ENCODE assay signal across 9 mouse cellular contexts in genomic region chrX:6399193-6399592, GRCm38 (mm10). TPM values are rescaled to one million over a fixed set of nuclear protein-coding genes. Genes with fewer than 3 reads are reported as not detected.
DNase-seq lines count a peak whose midpoint lies in the region; ATAC-seq lines count a peak whose summit lies in the region.
"Had no signal": no experiment of that assay in that cellular context is flagged by ENCODE, and none has a peak within 500 bp of the region (broad histone marks: within the 10 kb centered on the region; RNA-seq: fewer than 3 reads in every experiment).

No protein-coding gene starts in this region.

- no peak for DNase-seq in heart, adult 8-10 months (ENCODE audit: low spot score)
- peak; percentile 9 for DNase-seq in embryonic facial prominence, embryonic 10.5 days (ENCODE audit: low spot score)
- no peak for DNase-seq in Muller cell, postnatal 12 days (ENCODE audit: inconsistent ontology term)
- no peak for DNase-seq in adrenal gland, adult 8-10 months

- peak overlapping the region; percentile 44 for H3K27ac ChIP-seq in heart, embryonic 16.5 days (ENCODE audit: low read length)
- H3K27ac ChIP-seq in embryonic facial prominence, embryonic 10.5 days (replicated peaks) = peak overlapping the region; percentile 91
- H3K27ac ChIP-seq in hindbrain, embryonic 15.5 days (replicated peaks) = no peak overlapping the region
- H3K27ac ChIP-seq in midbrain, embryonic 16.5 days (ENCODE audit: low read length) = 0 out of 2 replicates have a peak overlapping the region, but pooled peaks have one; percentile 17

- H3K4me2 ChIP-seq in heart, embryonic 16.5 days (ENCODE audit: low read depth, low read length) = peak overlapping the region; percentile 68
- H3K4me2 ChIP-seq in hindbrain, embryonic 15.5 days = peak overlapping the region; percentile 76
- peak overlapping the region; percentile 72 for H3K4me2 ChIP-seq in midbrain, embryonic 16.5 days (ENCODE audit: low read length)

- 23% methylated on average over 1 of the region's 1 CpGs for WGBS in heart, embryonic 16.5 days
- 58% methylated on average over 1 of the region's 1 CpGs for WGBS in embryonic facial prominence, embryonic 10.5 days
- 48% methylated on average over 1 of the region's 1 CpGs for WGBS in hindbrain, embryonic 15.5 days
- WGBS in midbrain, embryonic 16.5 days = 45% methylated on average over 1 of the region's 1 CpGs

- H3K9ac ChIP-seq in heart, embryonic 16.5 days (ENCODE audit: low read length) = peak overlapping the region; percentile 44; the same call in 1 of the 2 replicates
- H3K9ac ChIP-seq in hindbrain, embryonic 15.5 days = peak overlapping the region; percentile 44; the same call in 1 of the 2 replicates
- H3K9ac ChIP-seq in midbrain, embryonic 16.5 days (ENCODE audit: low read depth, low read length) = 0 out of 2 replicates have a peak overlapping the region, but pooled peaks have one; percentile 66

- H3K27me3 ChIP-seq in heart, embryonic 16.5 days (ENCODE audit: control insufficient read depth, insufficient read depth, low read length) = no peaks in the 10 kb centered on the region
- H3K27me3 ChIP-seq in embryonic facial prominence, embryonic 10.5 days (replicated peaks; ENCODE audit: low read depth, poor library complexity, severe bottlenecking) = peaks cover 9% of the 10 kb centered on the region
- no peaks in the 10 kb centered on the region for H3K27me3 ChIP-seq in hindbrain, embryonic 15.5 days
- no peaks in the 10 kb centered on the region for H3K27me3 ChIP-seq in midbrain, embryonic 16.5 days (ENCODE audit: control insufficient read depth, insufficient read depth, low read depth, low read length)

- ATAC-seq in heart, embryonic 16.5 days (replicated peaks; ENCODE audit: extremely low read depth, insufficient read depth, low FRiP score) = no peak
- peak; percentile 9 for ATAC-seq in hindbrain, embryonic 15.5 days (ENCODE audit: low FRiP score, low read depth)
- no peak for ATAC-seq in midbrain, embryonic 16.5 days
- ATAC-seq in erythroid progenitor cell, adult 5-6 weeks (replicated peaks; ENCODE audit: low FRiP score, poor library complexity, severe bottlenecking) = no peak

- no peaks in the 10 kb centered on the region for H3K9me3 ChIP-seq in heart, embryonic 16.5 days (replicated peaks; ENCODE audit: control insufficient read depth, low read length)
- 0 out of 2 replicates have a peak, but pooled peaks cover 2% of the 10 kb centered on the region for H3K9me3 ChIP-seq in embryonic facial prominence, embryonic 10.5 days
- no peaks in the 10 kb centered on the region for H3K9me3 ChIP-seq in hindbrain, embryonic 15.5 days
- no peaks in the 10 kb centered on the region for H3K9me3 ChIP-seq in midbrain, embryonic 16.5 days (replicated peaks; ENCODE audit: control insufficient read depth, low read length, poor library complexity, severe bottlenecking)

- H3K4me1 ChIP-seq in heart, embryonic 16.5 days (ENCODE audit: control insufficient read depth, insufficient read depth, low read length) = no peaks in the 10 kb centered on the region
- H3K4me1 ChIP-seq in embryonic facial prominence, embryonic 10.5 days = peaks cover 7% of the 10 kb centered on the region; the same call in 1 of the 2 replicates
- peaks cover 7% of the 10 kb centered on the region; the same call in 1 of the 2 replicates for H3K4me1 ChIP-seq in hindbrain, embryonic 15.5 days (replicated peaks)
- H3K4me1 ChIP-seq in midbrain, embryonic 16.5 days (ENCODE audit: control insufficient read depth, insufficient read depth, low read length) = 0 out of 2 replicates have a peak, but pooled peaks cover 6% of the 10 kb centered on the region

- peak overlapping the region; percentile 67 for H3K4me3 ChIP-seq in heart, embryonic 16.5 days (ENCODE audit: low read length)
- peak overlapping the region; percentile 75 for H3K4me3 ChIP-seq in embryonic facial prominence, embryonic 10.5 days
- H3K4me3 ChIP-seq in hindbrain, embryonic 15.5 days = peak overlapping the region; percentile 65
- peak overlapping the region; percentile 59 for H3K4me3 ChIP-seq in midbrain, embryonic 16.5 days (ENCODE audit: low read depth, low read length)

- H3K36me3 ChIP-seq in heart, embryonic 16.5 days (ENCODE audit: control insufficient read depth, insufficient read depth) = no peaks in the 10 kb centered on the region
- H3K36me3 ChIP-seq in embryonic facial prominence, embryonic 10.5 days (replicated peaks) = no peaks in the 10 kb centered on the region
- H3K36me3 ChIP-seq in hindbrain, embryonic 15.5 days = no peaks in the 10 kb centered on the region
- H3K36me3 ChIP-seq in midbrain, embryonic 16.5 days (ENCODE audit: control insufficient read depth, insufficient read depth, low read length) = no peaks in the 10 kb centered on the region

RNA-seq across cellular contexts. Expression of gene Shroom4, which starts 0.5 kb away (rescaled TPM):
- 2.7 and 3.3 TPM in 2 replicates for polyA plus RNA-seq in heart, embryonic 16.5 days (2015; fragmentation: Nextera tagmentation; extraction: Ambion mirVana)
- 10 to 100 TPM; 11.9 to 17.4 (median 14.1) TPM for total RNA-seq in heart, adult 8-10 months (2022)
- polyA plus RNA-seq in embryonic facial prominence, embryonic 10.5 days (2016; fragmentation: Nextera tagmentation; extraction: Ambion mirVana) = 8.8 and 9.4 TPM in 2 replicates
- 1.4 and 1.7 TPM in 2 replicates for polyA plus RNA-seq in hindbrain, embryonic 15.5 days (2015; fragmentation: Nextera tagmentation; extraction: Ambion mirVana)
- polyA plus RNA-seq in midbrain, embryonic 16.5 days (2015; fragmentation: Nextera tagmentation; extraction: Ambion mirVana) = 1.1 and 1.6 TPM in 2 replicates
- 10 to 100 TPM; 15.0 to 35.0 (median 27.9) TPM for total RNA-seq in adrenal gland, adult 8-10 months (2022)
- not detected in 2 replicates for total RNA-seq in erythroid progenitor cell, adult 5-6 weeks (2015; ENCODE audit: low replicate concordance)
- not detected in 2 replicates for total RNA-seq in erythroid progenitor cell, adult 5-6 weeks (2017; ENCODE audit: low replicate concordance)
- total RNA-seq: monocyte, adult 5-6 weeks had no signal
